Comparison of ENCODE assay signal across 8 mouse cellular contexts in the genomic region with DNA sequence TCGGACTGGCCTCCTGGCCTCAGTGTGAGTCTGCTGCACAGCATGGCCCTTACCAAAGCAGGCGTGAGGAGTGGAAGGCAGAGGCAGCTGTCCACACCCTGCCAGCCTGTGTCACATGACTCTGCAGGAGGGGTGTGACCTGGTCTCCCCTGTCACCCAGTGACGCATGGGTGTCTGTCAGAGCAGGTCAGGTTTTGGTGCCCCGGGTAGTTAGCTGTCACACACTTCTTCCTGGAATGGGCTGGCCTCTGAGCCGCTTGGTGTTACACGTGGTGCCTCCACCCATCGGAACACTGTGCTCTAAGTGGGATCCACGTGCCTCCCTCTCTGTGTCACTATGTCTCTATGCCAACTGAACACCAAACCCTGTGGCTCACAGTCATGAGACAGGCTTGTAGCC. TPM values are rescaled to one million over a fixed set of nuclear protein-coding genes. Genes with fewer than 3 reads are reported as not detected.
DNase-seq lines count a peak whose midpoint lies in the region; ATAC-seq and TF ChIP-seq lines count a peak whose summit lies in the region.

No protein-coding gene starts in this region.

- peak; percentile 64; the same call in 1 of the 2 replicates for ATAC-seq in kidney, embryonic 15.5 days (replicated peaks; ENCODE audit: low FRiP score)
- ATAC-seq in forebrain, embryonic 13.5 days, result no peak

- 0 out of 2 replicates have a peak, but pooled peaks have one; percentile 31 for TF ChIP-seq POLR2A in bone marrow, adult 2 months (IDR thresholded peaks at IDR 0.05; ENCODE audit: borderline replicate concordance, control insufficient read depth, low read depth, low read length)
- TF ChIP-seq POLR2A in myocyte (IDR thresholded peaks at IDR 0.05; ENCODE audit: insufficient read length, low read depth), result peak; percentile 28

- no peaks in the 10 kb centered on the region for H3K27me3 ChIP-seq in kidney, embryonic 15.5 days
- H3K27me3 ChIP-seq in myocyte (ENCODE audit: control insufficient read depth, insufficient read depth, insufficient read length), result no peaks in the 10 kb centered on the region
- no peaks in the 10 kb centered on the region for H3K27me3 ChIP-seq in forebrain, embryonic 10.5 days (ENCODE audit: poor library complexity, severe bottlenecking)
- H3K27me3 ChIP-seq in forebrain, embryonic 13.5 days, result no peaks in the 10 kb centered on the region

- no peak overlapping the region for H3ac ChIP-seq in myocyte (ENCODE audit: control insufficient read depth, insufficient read length)

- TF ChIP-seq CTCF in bone marrow, adult 2 months (IDR thresholded peaks at IDR 0.05; ENCODE audit: control insufficient read depth, insufficient read depth, low read length), result no peak

- no peak overlapping the region for H3K9ac ChIP-seq in kidney, embryonic 15.5 days
- H3K9ac ChIP-seq in forebrain, embryonic 13.5 days, result no peak overlapping the region

- H3K4me1 ChIP-seq in kidney, embryonic 15.5 days, result peaks cover 56% of the 10 kb centered on the region
- H3K4me1 ChIP-seq in bone marrow, adult 2 months (ENCODE audit: control insufficient read depth, insufficient read depth, low read length), result peaks cover 10% of the 10 kb centered on the region
- peaks cover 29% of the 10 kb centered on the region for H3K4me1 ChIP-seq in forebrain, embryonic 10.5 days
- peaks cover 41% of the 10 kb centered on the region for H3K4me1 ChIP-seq in forebrain, embryonic 13.5 days

- WGBS in kidney, embryonic 15.5 days, result 54% methylated on average over 8 of the region's 8 CpGs
- WGBS in bone marrow, adult 2 months, result 43% methylated on average over 8 of the region's 8 CpGs
- WGBS in forebrain, embryonic 10.5 days, result 86% methylated on average over 8 of the region's 8 CpGs
- whole genome bisulfite sequencing in forebrain, embryonic 13.5 days, result 87% methylated on average over 8 of the region's 8 CpGs

- DNase-seq in kidney, adult 8-10 months, result no peak
- DNase-seq in heart, postnatal 14 days, result peak; percentile 40 to 45
- no peak for DNase-seq in forebrain, embryonic 10.5 days (ENCODE audit: extremely low spot score, low spot score)
- no peak for DNase-seq in cerebellum, adult 11 months

- no peak overlapping the region for H3K4me3 ChIP-seq in kidney, embryonic 15.5 days (replicated peaks)
- no peak overlapping the region for H3K4me3 ChIP-seq in bone marrow, adult 2 months (replicated peaks; ENCODE audit: control insufficient read depth, low read depth, low read length)
- H3K4me3 ChIP-seq in myocyte, result no peak overlapping the region
- H3K4me3 ChIP-seq in forebrain, embryonic 10.5 days, result no peak overlapping the region
- H3K4me3 ChIP-seq in forebrain, embryonic 13.5 days, result no peak overlapping the region

- H3K4me2 ChIP-seq in kidney, embryonic 15.5 days, result no peak overlapping the region
- H3K4me2 ChIP-seq in myocyte (ENCODE audit: low read depth), result no peak overlapping the region
- no peak overlapping the region for H3K4me2 ChIP-seq in forebrain, embryonic 13.5 days

- H3K79me2 ChIP-seq in myocyte (ENCODE audit: control insufficient read depth, insufficient read depth), result peaks cover 39% of the 10 kb centered on the region

- no peaks in the 10 kb centered on the region for H3K36me3 ChIP-seq in kidney, embryonic 15.5 days
- no peaks in the 10 kb centered on the region for H3K36me3 ChIP-seq in myocyte (ENCODE audit: control insufficient read depth, insufficient read depth)
- H3K36me3 ChIP-seq in forebrain, embryonic 10.5 days (replicated peaks), result no peaks in the 10 kb centered on the region; the same call in 1 of the 2 replicates
- H3K36me3 ChIP-seq in forebrain, embryonic 13.5 days (ENCODE audit: poor library complexity, severe bottlenecking), result no peaks in the 10 kb centered on the region

- intact Hi-C loops in heart, postnatal 14 days (cut with DNase I), result no loop called here

- H3K9me3 ChIP-seq in kidney, embryonic 15.5 days (replicated peaks), result no peaks in the 10 kb centered on the region
- no peaks in the 10 kb centered on the region for H3K9me3 ChIP-seq in forebrain, embryonic 10.5 days
- no peaks in the 10 kb centered on the region for H3K9me3 ChIP-seq in forebrain, embryonic 13.5 days (replicated peaks)

- 0 out of 2 replicates have a peak overlapping the region, but pooled peaks have one; percentile 6 for H3K27ac ChIP-seq in kidney, embryonic 15.5 days
- no peak overlapping the region for H3K27ac ChIP-seq in bone marrow, adult 2 months (ENCODE audit: control insufficient read depth, insufficient read depth, low read depth, low read length, poor library complexity)
- H3K27ac ChIP-seq in forebrain, embryonic 10.5 days, result no peak overlapping the region
- H3K27ac ChIP-seq in forebrain, embryonic 13.5 days, result no peak overlapping the region

TF ChIP-seq in myocyte, 11 proteins besides CTCF, POLR2A, EP300 and RAD21:
- TF ChIP-seq MYOG (IDR thresholded peaks at IDR 0.05; ENCODE audit: control insufficient read depth in 1 of 3, insufficient read depth in 1 of 3, insufficient read length in 2 of 3, low read depth in 2 of 3) (peak; percentile 17 to 90 (median 36)), POLR2AphosphoS2 (IDR thresholded peaks at IDR 0.05; ENCODE audit: insufficient read length, low read depth) (no peak), TCF12 (IDR thresholded peaks at IDR 0.05; ENCODE audit: insufficient read depth, poor library complexity, severe bottlenecking) (no peak), REST (IDR thresholded peaks at IDR 0.05; ENCODE audit: insufficient read depth, insufficient read length) (no peak), MAX (IDR thresholded peaks at IDR 0.05; ENCODE audit: low read depth) (peak; percentile 18), SRF (IDR thresholded peaks at IDR 0.05; ENCODE audit: control insufficient read depth, insufficient read length, low read depth) (peak; percentile 57), USF1 (IDR thresholded peaks at IDR 0.05; ENCODE audit: low read depth) (no peak), MYOD1 (IDR thresholded peaks at IDR 0.05; ENCODE audit: control insufficient read depth in 1 of 3, insufficient read length in 2 of 3, low read depth in 2 of 3) (peak in 2 of 3 experiments; percentile 50 to 92), CEBPB (IDR thresholded peaks at IDR 0.05; ENCODE audit: insufficient read depth, poor library complexity, severe bottlenecking) (no peak), E2F4 (IDR thresholded peaks at IDR 0.05; ENCODE audit: insufficient read depth) (no peak), TCF3 (IDR thresholded peaks at IDR 0.05; ENCODE audit: insufficient read length, low read depth) (no peak)

RNA-seq across cellular contexts. Expression of a gene that starts 34.6 kb away (rescaled TPM):
- polyA plus RNA-seq in kidney, embryonic 15.5 days (2015; fragmentation: Nextera tagmentation; extraction: Ambion mirVana), result 47.6 and 49.0 TPM in 2 replicates
- 5.1 and 11.5 TPM in 2 replicates for polyA plus RNA-seq in bone marrow, adult 2 months (2011; ENCODE audit: insufficient read depth, insufficient read length, low replicate concordance, missing spikeins)
- total RNA-seq in heart, postnatal 14 days (2021), result 10 to 100 TPM; 41.9 to 42.7 TPM
- 59.4 TPM for polyA plus RNA-seq in myocyte (2012; fragmentation: generic; extraction: Trizol)
- 40.7 and 40.9 TPM in 2 replicates for polyA plus RNA-seq in forebrain, embryonic 10.5 days (2016; fragmentation: Nextera tagmentation; extraction: Ambion mirVana)
- polyA plus RNA-seq in forebrain, embryonic 13.5 days (2015; fragmentation: Nextera tagmentation; extraction: Ambion mirVana), result 31.1 and 38.6 TPM in 2 replicates

Comparison
In these comparisons a context has a peak if more than half of its experiments do, and no peak if none do; other contexts are left out.
1. DNase-seq: peak in heart, postnatal 14 days (2 of 2); none in kidney, adult 8-10 months (0 of 2), forebrain, embryonic 10.5 days (single experiment) and cerebellum, adult 11 months (single experiment).